Mouse (Mus musculus): ENCODE results near the gene Adgrd1.

DNA sequence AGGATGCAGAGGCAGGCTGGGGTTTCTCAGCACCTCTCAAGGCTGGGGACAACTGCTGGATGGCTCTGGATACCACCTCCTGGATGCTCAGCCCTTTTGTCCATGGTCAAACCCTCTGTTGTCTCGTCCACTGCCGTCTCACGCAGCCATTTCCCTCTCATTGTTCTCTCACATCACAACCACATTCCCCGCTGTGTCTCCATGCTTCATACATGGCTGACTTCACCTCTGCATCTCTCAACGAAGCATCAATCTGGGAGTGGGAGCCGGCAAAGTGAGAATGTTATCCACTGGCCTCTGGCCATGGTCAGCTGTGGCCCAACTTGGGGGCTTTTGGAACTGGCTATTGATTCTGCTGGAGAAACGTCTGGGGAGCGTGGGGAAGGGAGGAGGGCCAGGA is 15.2 kb downstream of the Adgrd1 start:
- TF ChIP-seq POLR2A (IDR thresholded peaks at IDR 0.05; ENCODE audit: insufficient read depth, low read length) (no peak), CTCF (IDR thresholded peaks at IDR 0.05; ENCODE audit: low read depth, low read length) (no peak), EP300 (IDR thresholded peaks at IDR 0.05; ENCODE audit: insufficient read depth, low read depth, low read length) (no peak)

All from ES-Bruce4 (cell line).